Mouse (Mus musculus) lung, postnatal 0 days (tissue): Measurements from ENCODE around the gene Klf9. TPM values are rescaled to one million over a fixed set of nuclear protein-coding genes. Genes with fewer than 3 reads are reported as not detected.

Experiments
- ATAC-seq: fragments of 200-750 bp; cut with Nextera tagmentation; 2 replicates; pipeline ENCODE4 v1.8.0; 2017; ENCODE audit warnings: moderate library complexity
- DNase-seq: peaks from one replicate; pipeline ENCODE4 v3.0.0-alpha.2; 2016; ENCODE audit warnings: low spot score
- H3K27ac ChIP-seq: fragments of 300-500 bp; sonication (generic); 2 replicates; pipeline ENCODE4 v1.5.1; 2014; ENCODE audit warnings: antibody characterized with exemption, mild to moderate bottlenecking, low read length, mixed read lengths
- H3K27me3 ChIP-seq: fragments of 300-500 bp; sonication (generic); replicated peaks from 2 replicates; pipeline ENCODE4 v1.6.1; 2014; ENCODE audit warnings: low read length, mixed read lengths; ENCODE audit not compliant: insufficient read depth
- H3K36me3 ChIP-seq: fragments of 300-500 bp; sonication (generic); 2 replicates; pipeline ENCODE4 v1.6.1; 2014; ENCODE audit warnings: low read length, mixed read lengths; ENCODE audit not compliant: insufficient read depth
- H3K4me1 ChIP-seq: fragments of 300-500 bp; sonication (generic); 2 replicates; pipeline ENCODE4 v1.6.1; 2014; ENCODE audit warnings: antibody characterized with exemption, low read depth, low read length, mixed read lengths; ENCODE audit not compliant: insufficient read depth
- H3K4me2 ChIP-seq: fragments of 300-500 bp; sonication (generic); replicated peaks from 2 replicates; pipeline ENCODE4 v1.6.1; 2014; ENCODE audit warnings: low read depth, mild to moderate bottlenecking, low read length, moderate library complexity, mixed read lengths
- H3K4me3 ChIP-seq: fragments of 300-500 bp; sonication (generic); 2 replicates; pipeline ENCODE4 v1.5.1; 2014; ENCODE audit warnings: low read depth, low read length
- H3K9ac ChIP-seq: fragments of 300-500 bp; sonication (generic); replicated peaks from 2 replicates; pipeline ENCODE4 v1.6.1; 2014; ENCODE audit warnings: low read depth, mild to moderate bottlenecking
- H3K9me3 ChIP-seq: fragments of 300-500 bp; sonication (generic); 2 replicates; pipeline ENCODE4 v1.6.1; 2016; ENCODE audit warnings: low read length, mixed read lengths
- CTCF ChIP-seq: IDR thresholded peaks from 2 replicates; pipeline ENCODE4 v1.5.1; 2016; ENCODE audit warnings: antibody characterized with exemption, mild to moderate bottlenecking
- EP300 ChIP-seq: IDR thresholded peaks from 2 replicates; pipeline ENCODE4 v1.6.1; 2016; ENCODE audit warnings: antibody characterized with exemption, mild to moderate bottlenecking, control low read depth
- WGBS: fragments of 180-500 bp; shearing (Covaris S2); extraction: QIAGEN DNeasy Blood & Tissue Kit; methylation state at CpG from one replicate; pipeline ENCODE4 v1.1.7; 2014; 5-methylcytosine and 5-hydroxymethylcytosine counted together
- polyA plus RNA-seq: library from polyadenylated mRNA; unstranded; fragments of >200 nt; fragmentation: Nextera tagmentation; extraction: Ambion mirVana; gene quantifications from 2 replicates; pipeline ENCODE4 v1.2.1, GENCODE M21; 2015

Gene Klf9
- polyA plus RNA-seq, 1 experiment from 2014 or later, result 46.2 TPM

DNA sequence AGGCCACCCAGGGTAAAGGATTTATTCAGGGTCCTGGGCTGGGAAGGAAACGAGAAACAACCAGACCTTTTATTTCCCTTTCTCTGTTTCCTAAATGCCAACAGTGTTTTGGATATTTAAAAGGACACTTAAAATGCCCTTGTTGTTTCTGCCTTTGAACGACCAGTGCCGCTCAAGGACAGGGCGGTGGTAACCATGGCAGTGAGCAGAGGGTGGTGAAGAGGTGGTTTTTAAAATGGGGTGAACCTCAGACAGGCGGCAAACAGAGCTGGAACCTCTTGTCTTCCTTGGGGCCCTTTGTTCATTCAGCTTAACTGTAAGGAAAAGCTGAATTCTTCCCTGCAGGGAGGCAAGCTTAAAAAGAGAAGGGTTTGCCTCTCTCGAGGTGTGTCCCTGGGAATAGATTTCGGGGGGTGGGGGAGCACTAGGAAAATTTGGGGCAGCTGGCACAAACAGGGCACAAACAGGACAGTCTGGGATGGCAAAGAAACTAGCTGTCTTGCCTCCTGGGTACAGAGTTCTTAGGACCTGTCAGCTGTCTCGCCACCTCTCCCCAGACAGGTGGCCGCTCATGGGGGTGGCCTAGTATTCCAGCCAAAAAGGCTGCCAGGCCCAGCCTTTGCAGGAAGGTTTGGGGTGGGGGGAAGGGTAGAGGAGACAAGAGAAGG is 7.5 kb upstream of the Klf9 start:
- no peaks in the 10 kb centered on the region for H3K36me3 ChIP-seq
- no peaks in the 10 kb centered on the region for H3K27me3 ChIP-seq
- TF ChIP-seq EP300, result no peak; the same call in 1 of the 2 replicates
- TF ChIP-seq CTCF, result no peak
- H3K9ac ChIP-seq, result peak overlapping the region; percentile 58
- H3K4me1 ChIP-seq, result peaks cover 8% of the 10 kb centered on the region; the same call in 1 of the 2 replicates
- 24% methylated on average over 9 of the region's 9 CpGs for whole genome bisulfite sequencing
- H3K4me3 ChIP-seq, result no peak overlapping the region
- ATAC-seq (no peak), DNase-seq (peak; percentile 80)
- peak overlapping the region; percentile 74 for H3K4me2 ChIP-seq
- H3K27ac ChIP-seq, result peak overlapping the region; percentile 100
- H3K9me3 ChIP-seq, result no peaks in the 10 kb centered on the region

DNA sequence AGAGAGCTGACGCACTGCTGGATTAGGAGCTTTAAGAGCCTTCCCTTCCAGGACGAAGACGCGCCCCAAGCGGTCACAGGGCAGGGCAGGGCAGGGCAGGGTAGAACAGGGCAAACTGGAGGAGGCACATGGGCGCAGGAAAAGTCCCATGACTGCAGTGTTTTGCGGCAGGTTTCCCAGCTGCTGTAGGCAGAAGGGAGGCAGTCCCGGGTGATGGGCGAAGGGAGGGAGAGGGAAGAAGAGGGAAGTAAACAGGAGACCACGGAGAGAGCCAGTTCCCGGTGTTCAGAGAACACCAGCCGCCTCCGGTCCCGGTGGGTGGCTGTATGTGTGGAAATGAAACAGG is 7.0 kb upstream of the Klf9 start:
- 3% methylated on average over 13 of the region's 14 CpGs for WGBS
- no peaks in the 10 kb centered on the region for H3K27me3 ChIP-seq
- no peaks in the 10 kb centered on the region for H3K36me3 ChIP-seq
- H3K9ac ChIP-seq, result peak overlapping the region; percentile 58
- peak overlapping the region; percentile 37 for H3K4me3 ChIP-seq
- peak overlapping the region; percentile 100 for H3K27ac ChIP-seq
- peaks cover 8% of the 10 kb centered on the region; the same call in 1 of the 2 replicates for H3K4me1 ChIP-seq
- ATAC-seq (peak; percentile 49), DNase-seq (peak; percentile 96)
- TF ChIP-seq EP300 (peak; percentile 43; the same call in 1 of the 2 replicates), CTCF (peak; percentile 75)
- H3K4me2 ChIP-seq, result peak overlapping the region; percentile 74
- H3K9me3 ChIP-seq, result no peaks in the 10 kb centered on the region

DNA sequence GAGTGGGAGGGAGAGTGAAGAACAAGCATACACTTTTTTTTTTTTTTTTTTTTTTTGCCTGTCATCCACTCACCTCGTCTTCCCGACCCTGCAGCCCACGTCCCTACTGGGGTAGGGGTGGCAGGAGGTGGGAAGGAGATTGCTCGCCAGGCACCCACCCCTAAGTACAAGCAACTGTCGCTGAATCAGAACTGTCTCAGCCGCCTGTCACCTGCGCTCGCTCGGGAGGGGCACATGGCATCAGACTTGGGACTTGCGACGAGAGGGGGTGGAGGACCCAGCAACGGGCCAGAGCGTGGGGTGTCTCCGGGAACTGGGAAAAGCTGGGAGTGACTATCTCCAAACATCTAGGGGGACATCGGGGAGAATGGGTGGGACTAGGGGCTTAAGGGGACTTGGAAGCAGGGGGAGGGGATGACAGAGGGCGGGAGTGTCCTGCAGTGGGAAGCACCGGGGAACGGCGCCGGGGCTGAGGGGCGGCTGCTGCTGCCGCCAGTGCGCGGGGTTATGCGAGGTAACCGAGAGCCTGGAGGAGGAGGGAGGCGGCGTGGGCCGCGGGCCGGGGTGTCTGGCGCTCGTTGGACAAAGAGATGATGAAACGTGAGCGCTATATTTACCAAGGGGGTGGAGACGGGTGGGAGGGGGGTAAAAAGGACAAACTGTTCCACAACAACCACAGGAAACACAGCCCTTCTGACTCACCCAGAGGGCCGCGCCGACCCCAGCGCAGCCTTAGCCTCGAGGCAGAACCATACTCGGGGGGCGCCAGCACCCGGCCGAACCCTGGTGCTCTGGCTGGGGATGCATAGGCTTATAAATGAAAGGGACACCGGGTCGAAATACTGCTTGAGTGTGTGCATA is 6.4 kb upstream of the Klf9 start:
- Histone ChIP-seq H3K9ac (peak overlapping the region; percentile 58), H3K36me3 (no peaks in the 10 kb centered on the region), H3K27me3 (no peaks in the 10 kb centered on the region), H3K9me3 (no peaks in the 10 kb centered on the region), H3K4me3 (peak overlapping the region; percentile 37), H3K4me2 (peak overlapping the region; percentile 74), H3K27ac (peak overlapping the region; percentile 100), H3K4me1 (peaks cover 11% of the 10 kb centered on the region; the same call in 1 of the 2 replicates)
- under 1% methylated on average over 44 of the region's 47 CpGs for WGBS
- ATAC-seq (peak; percentile 79), DNase-seq (peak; percentile 99)
- 0 out of 2 replicates have a peak, but pooled peaks have one; percentile 12 for TF ChIP-seq CTCF
- peak; percentile 99 for TF ChIP-seq EP300

DNA sequence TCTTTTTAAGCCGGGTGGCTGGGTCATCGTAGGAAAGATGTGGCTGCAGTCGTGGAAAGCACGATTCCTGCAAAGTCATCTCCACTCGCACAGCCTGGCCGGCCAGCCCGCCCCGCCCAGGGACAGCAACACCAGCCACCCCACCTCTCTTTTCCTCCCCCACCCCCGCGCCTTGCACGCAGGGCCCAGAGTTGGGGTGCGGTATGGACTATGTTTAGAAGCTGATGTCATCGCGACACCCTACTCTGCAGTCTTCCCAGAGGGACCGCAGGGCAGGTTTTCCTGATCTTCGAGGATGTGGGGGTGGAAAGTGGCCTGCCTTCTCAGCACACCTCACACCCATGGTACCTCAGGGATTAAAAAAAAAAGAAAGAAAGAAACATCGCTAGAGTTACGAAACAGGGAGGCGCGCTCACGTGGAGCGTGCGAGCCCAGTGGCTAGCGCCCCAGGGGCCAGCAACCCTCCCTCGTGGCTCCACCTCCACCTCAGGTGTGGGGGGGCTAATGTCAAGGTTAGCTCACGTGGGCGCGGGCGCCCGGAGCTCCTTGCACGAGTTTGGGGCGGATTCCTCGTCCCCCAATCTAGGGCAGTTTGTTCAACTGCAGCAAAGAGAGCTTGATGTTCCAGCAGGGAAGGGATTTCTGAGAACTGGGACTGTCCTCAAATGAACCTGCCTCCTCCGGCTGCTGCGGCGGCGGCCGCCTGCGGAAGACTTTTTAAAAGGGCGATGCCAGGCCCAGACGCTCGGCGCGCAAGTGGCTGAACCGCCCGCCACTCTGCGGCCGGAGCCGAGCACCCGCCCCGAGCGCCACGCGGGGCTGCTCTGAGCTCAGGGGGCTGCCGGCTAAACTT is 5.5 kb upstream of the Klf9 start:
- DNase-seq, result peak; percentile 98
- Histone ChIP-seq H3K4me2 (peak overlapping the region; percentile 74), H3K9me3 (no peaks in the 10 kb centered on the region), H3K4me1 (peaks cover 11% of the 10 kb centered on the region; the same call in 1 of the 2 replicates), H3K9ac (peak overlapping the region; percentile 58), H3K27ac (peak overlapping the region; percentile 100), H3K36me3 (no peaks in the 10 kb centered on the region), H3K4me3 (peak overlapping the region; percentile 29), H3K27me3 (no peaks in the 10 kb centered on the region)
- TF ChIP-seq EP300, result peak; percentile 97
- peak; percentile 25 for TF ChIP-seq CTCF
- peak; percentile 61 for ATAC-seq
- WGBS, result 2% methylated on average over 54 of the region's 55 CpGs

DNA sequence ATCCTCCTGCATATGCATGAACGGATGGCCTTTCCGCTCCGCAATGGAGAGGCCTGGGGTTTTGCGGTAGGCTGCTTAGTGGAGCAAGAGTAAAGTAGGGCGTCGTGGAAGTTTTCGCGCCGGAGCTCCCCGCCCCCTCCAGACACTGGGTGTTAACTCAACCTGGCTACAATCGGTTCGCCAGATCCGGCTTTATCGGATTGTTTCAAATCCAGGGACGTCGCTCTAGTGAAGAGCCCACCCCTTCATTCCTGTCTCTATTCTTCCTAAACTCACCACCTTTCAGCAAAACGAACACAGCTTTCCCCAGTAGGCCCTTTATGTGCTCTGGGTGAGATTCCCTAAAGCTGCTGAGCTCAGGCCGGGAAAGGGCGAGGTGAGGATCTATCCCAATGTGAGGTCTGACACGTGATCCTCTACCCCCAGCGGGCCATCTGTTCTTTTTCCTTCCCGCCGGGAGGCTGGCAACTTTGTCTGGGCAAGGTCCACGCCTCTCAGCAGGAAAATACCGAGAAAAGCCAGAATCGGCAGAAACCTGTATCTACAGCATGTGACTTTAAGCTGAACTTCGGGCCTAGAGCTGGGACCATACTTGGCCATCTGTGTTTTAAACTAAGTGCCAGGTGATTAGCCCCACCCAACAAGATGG is 4.7 kb upstream of the Klf9 start:
- H3K9me3 ChIP-seq, result no peaks in the 10 kb centered on the region
- no peaks in the 10 kb centered on the region for H3K36me3 ChIP-seq
- peak overlapping the region; percentile 74 for H3K4me2 ChIP-seq
- TF ChIP-seq CTCF (peak; percentile 0; the same call in 1 of the 2 replicates), EP300 (no peak; the same call in 1 of the 2 replicates)
- H3K9ac ChIP-seq, result peak overlapping the region; percentile 58
- peak overlapping the region; percentile 100 for H3K27ac ChIP-seq
- peak overlapping the region; percentile 29; the same call in 1 of the 2 replicates for H3K4me3 ChIP-seq
- DNase-seq (peak; percentile 64), ATAC-seq (no peak)
- no peaks in the 10 kb centered on the region for H3K27me3 ChIP-seq
- peaks cover 11% of the 10 kb centered on the region; the same call in 1 of the 2 replicates for H3K4me1 ChIP-seq
- WGBS, result 8% methylated on average over 27 of the region's 27 CpGs
